Mouse (Mus musculus) liver, embryonic 16.5 days (tissue): ENCODE measurements around the gene Uqcrc1. TPM values are rescaled to one million over a fixed set of nuclear protein-coding genes. Genes with fewer than 3 reads are reported as not detected.

Experiments
- ATAC-seq: fragments of 200-750 bp; cut with Nextera tagmentation; 2 replicates; pipeline ENCODE4 v1.8.0; 2017; ENCODE audit warnings: low read depth, mild to moderate bottlenecking, moderate number of reproducible peaks, moderate library complexity
- H3K27ac ChIP-seq: fragments of 300-500 bp; sonication (generic); 2 replicates; pipeline ENCODE4 v1.5.1; 2014; ENCODE audit warnings: mild to moderate bottlenecking, low read length
- H3K27me3 ChIP-seq: fragments of 300-500 bp; sonication (generic); 2 replicates; pipeline ENCODE4 v1.6.1; 2014; ENCODE audit warnings: low read depth, low read length, mixed read lengths; ENCODE audit not compliant: control insufficient read depth, insufficient read depth
- H3K36me3 ChIP-seq: fragments of 300-500 bp; sonication (generic); 2 replicates; pipeline ENCODE4 v1.6.1; 2014; ENCODE audit warnings: mild to moderate bottlenecking; ENCODE audit not compliant: control insufficient read depth, insufficient read depth
- H3K4me1 ChIP-seq: fragments of 300-500 bp; sonication (generic); 2 replicates; pipeline ENCODE4 v1.6.1; 2014; ENCODE audit warnings: low read depth, low read length, mixed read lengths; ENCODE audit not compliant: control insufficient read depth
- H3K4me2 ChIP-seq: fragments of 300-500 bp; sonication (generic); 2 replicates; pipeline ENCODE4 v1.6.1; 2014; ENCODE audit warnings: low read depth, low read length, mixed read lengths
- H3K4me3 ChIP-seq: fragments of 300-500 bp; sonication (generic); 2 replicates; pipeline ENCODE4 v1.5.1; 2014; ENCODE audit warnings: low read depth, mild to moderate bottlenecking, low read length
- H3K9ac ChIP-seq: fragments of 300-500 bp; sonication (generic); 2 replicates; pipeline ENCODE4 v1.6.1; 2014; ENCODE audit warnings: low read depth, low read length
- H3K9me3 ChIP-seq: fragments of 300-500 bp; sonication (generic); replicated peaks from 2 replicates; pipeline ENCODE4 v1.6.1; 2016; ENCODE audit warnings: low read length; ENCODE audit not compliant: control insufficient read depth
- WGBS: fragments of 180-500 bp; shearing (Covaris S2); extraction: QIAGEN DNeasy Blood & Tissue Kit; methylation state at CpG from one replicate; pipeline ENCODE4 v1.1.7; 2014; ENCODE audit not compliant: insufficient replicate concordance; 5-methylcytosine and 5-hydroxymethylcytosine counted together
- polyA plus RNA-seq: library from polyadenylated mRNA; unstranded; fragments of >200 nt; fragmentation: Nextera tagmentation; extraction: Ambion mirVana; gene quantifications from 2 replicates; pipeline ENCODE4 v1.2.1, GENCODE M21; 2015

Uqcrc1 gene
- polyA plus RNA-seq, 1 experiment from 2014 or later = 310 TPM

DNA sequence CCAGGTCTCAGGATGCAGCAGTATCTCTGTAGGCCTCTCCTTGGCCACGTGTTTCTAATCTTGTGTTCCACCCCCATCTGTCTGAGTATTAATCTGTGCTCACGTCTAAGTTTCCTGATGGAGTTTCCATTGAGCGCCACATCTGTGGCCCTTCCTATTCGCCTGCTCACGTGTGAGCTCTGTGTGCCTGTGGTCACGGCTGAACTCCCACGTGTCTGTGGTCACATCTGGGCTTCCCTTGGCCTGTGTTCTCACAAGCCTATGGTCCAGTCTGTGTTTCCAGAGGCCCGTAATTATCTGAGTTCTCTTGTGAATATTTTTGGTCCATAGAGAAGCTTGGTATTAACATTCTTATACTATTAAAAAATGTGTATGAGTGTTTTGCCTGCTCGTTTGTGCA lies 40.0 kb downstream of the Uqcrc1 start:
- Histone ChIP-seq H3K4me1 (no peaks in the 10 kb centered on the region), H3K9me3 (no peaks in the 10 kb centered on the region), H3K27ac (no peak overlapping the region), H3K27me3 (no peaks in the 10 kb centered on the region), H3K4me2 (no peak overlapping the region), H3K36me3 (no peaks in the 10 kb centered on the region), H3K4me3 (no peak overlapping the region), H3K9ac (no peak overlapping the region)
- ATAC-seq = no peak
- WGBS = 54% methylated on average over 9 of the region's 9 CpGs

DNA sequence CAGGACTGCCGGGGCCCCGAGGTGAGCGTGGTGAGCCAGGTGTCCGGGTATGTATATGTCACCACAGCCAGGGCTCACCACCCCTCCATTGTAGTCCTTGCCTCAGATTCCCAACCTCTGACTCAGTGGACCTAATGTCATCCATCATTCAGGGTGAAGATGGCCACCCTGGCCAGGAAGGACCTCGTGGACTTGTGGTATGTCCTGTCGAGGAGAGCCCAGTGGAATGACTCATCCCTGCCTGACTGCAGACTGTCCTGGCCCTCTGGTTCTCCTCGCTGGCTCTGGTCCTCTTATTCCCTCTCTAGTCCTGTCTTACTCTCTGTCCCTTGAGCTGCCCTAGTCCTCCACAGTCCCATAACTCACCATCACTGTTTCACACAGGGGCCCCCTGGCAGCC lies 41.5 kb downstream of the Uqcrc1 start:
- no peak for ATAC-seq
- 49% methylated on average over 7 of the region's 7 CpGs for WGBS
- Histone ChIP-seq H3K9ac (no peak overlapping the region), H3K27ac (no peak overlapping the region), H3K36me3 (no peaks in the 10 kb centered on the region), H3K4me3 (no peak overlapping the region), H3K4me1 (peaks cover 2% of the 10 kb centered on the region), H3K4me2 (no peak overlapping the region), H3K27me3 (no peaks in the 10 kb centered on the region), H3K9me3 (no peaks in the 10 kb centered on the region)

DNA sequence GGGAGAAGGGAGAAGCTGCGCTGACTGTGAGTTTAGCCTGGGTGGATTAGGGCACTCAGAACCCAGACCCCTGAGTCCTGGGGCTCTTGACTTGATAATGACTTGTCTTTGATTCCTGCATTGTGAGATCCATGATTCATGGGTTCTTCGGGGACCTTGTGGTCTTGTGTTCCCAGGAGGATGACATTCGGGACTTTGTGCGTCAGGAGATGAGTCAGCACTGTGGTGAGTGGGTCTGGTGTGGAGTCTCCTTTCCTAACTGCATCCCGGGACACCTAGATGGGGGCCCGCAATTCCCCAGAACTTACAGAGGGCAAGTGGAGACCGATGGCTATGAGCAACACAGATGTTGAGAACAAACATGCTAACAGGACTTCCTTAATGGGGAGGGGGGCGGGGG lies 46.1 kb downstream of the Uqcrc1 start:
- Histone ChIP-seq H3K4me1 (peaks cover 8% of the 10 kb centered on the region), H3K4me2 (no peak overlapping the region), H3K9me3 (no peaks in the 10 kb centered on the region), H3K27ac (no peak overlapping the region), H3K9ac (no peak overlapping the region), H3K4me3 (no peak overlapping the region), H3K36me3 (no peaks in the 10 kb centered on the region), H3K27me3 (no peaks in the 10 kb centered on the region)
- ATAC-seq = no peak
- 56% methylated on average over 8 of the region's 8 CpGs for WGBS

GRCm38 (mm10) chr9:108983209-108983608 lies 46.8 kb downstream of the Uqcrc1 start:
- H3K4me1 ChIP-seq = peaks cover 14% of the 10 kb centered on the region
- no peaks in the 10 kb centered on the region for H3K9me3 ChIP-seq
- H3K4me2 ChIP-seq = no peak overlapping the region
- H3K36me3 ChIP-seq = no peaks in the 10 kb centered on the region
- WGBS = 25% methylated on average over 9 of the region's 9 CpGs
- no peak overlapping the region for H3K4me3 ChIP-seq
- no peak overlapping the region for H3K9ac ChIP-seq
- no peaks in the 10 kb centered on the region for H3K27me3 ChIP-seq
- no peak overlapping the region for H3K27ac ChIP-seq
- ATAC-seq = peak; percentile 78

- Histone ChIP-seq H3K27me3 (no peaks in the 10 kb centered on the region), H3K27ac (no peak within 1 kb of the TSS), H3K4me3 (no peak within 1 kb of the TSS), H3K36me3 (no peaks in the 10 kb centered on the region), H3K9ac (no peak within 1 kb of the TSS), H3K4me1 (peaks cover 14% of the 10 kb centered on the region), H3K9me3 (no peaks in the 10 kb centered on the region), H3K4me2 (no peak within 1 kb of the TSS)
- WGBS = 66% methylated on average over 4 of the region's 4 CpGs
- no peak for ATAC-seq
Measured at GRCm38 (mm10) chr9:108985710-108986109, 49.3 kb downstream of the Uqcrc1 start, which contains the start of gene Ucn2. TSS of gene Ucn2 (plus strand) at chr9:108986010.

DNA sequence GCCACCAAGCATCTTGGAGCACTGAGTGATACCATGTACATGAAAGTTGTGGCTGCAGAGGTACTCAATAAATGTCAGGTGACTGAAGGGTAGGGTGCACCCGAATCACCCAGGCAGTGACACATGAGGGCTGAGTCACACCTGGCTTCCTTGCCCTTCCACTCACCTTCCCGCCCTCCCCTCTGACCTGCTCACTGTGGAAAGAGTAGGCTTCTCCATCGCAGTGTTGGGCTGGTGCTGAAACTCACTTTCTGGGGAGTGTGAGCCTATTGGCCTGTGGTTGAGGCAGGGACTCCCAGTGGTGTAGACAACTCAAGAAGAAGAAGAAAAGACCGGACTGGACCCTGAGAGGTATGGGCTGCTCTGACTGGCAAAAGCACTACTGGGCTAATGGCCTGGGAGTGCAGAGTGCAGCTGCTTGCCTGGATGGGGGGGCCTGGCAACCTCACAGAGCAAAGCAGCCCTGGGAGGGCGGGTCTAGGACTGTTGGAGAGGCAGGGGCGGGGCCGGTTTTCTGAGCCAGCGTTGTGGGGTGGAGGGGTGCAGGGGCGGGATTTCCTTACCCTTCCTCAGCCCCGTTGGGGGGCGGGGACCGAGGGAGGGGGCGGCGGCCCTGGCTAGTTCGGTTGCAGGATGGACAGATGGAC lies 51.4 kb downstream of the Uqcrc1 start:
- no peak for ATAC-seq
- no peak overlapping the region for H3K4me3 ChIP-seq
- H3K27ac ChIP-seq = no peak overlapping the region
- no peaks in the 10 kb centered on the region for H3K27me3 ChIP-seq
- no peaks in the 10 kb centered on the region for H3K9me3 ChIP-seq
- H3K36me3 ChIP-seq = no peaks in the 10 kb centered on the region
- no peak overlapping the region for H3K9ac ChIP-seq
- H3K4me1 ChIP-seq = peaks cover 29% of the 10 kb centered on the region
- no peak overlapping the region for H3K4me2 ChIP-seq
- 18% methylated on average over 15 of the region's 15 CpGs for WGBS

GRCm38 (mm10) chr9:108989802-108990461 lies 53.5 kb downstream of the Uqcrc1 start:
- no peaks in the 10 kb centered on the region for H3K36me3 ChIP-seq
- no peak for ATAC-seq
- 57% methylated on average over 4 of the region's 4 CpGs for WGBS
- no peak overlapping the region for H3K4me2 ChIP-seq
- no peak overlapping the region for H3K27ac ChIP-seq
- no peak overlapping the region for H3K4me3 ChIP-seq
- H3K9me3 ChIP-seq = no peaks in the 10 kb centered on the region
- no peaks in the 10 kb centered on the region for H3K27me3 ChIP-seq
- no peak overlapping the region for H3K9ac ChIP-seq
- peaks cover 22% of the 10 kb centered on the region for H3K4me1 ChIP-seq

GRCm38 (mm10) chr9:108990462-108990820 lies 54.0 kb downstream of the Uqcrc1 start:
- Histone ChIP-seq H3K4me1 (peaks cover 24% of the 10 kb centered on the region), H3K4me2 (no peak overlapping the region)

DNA sequence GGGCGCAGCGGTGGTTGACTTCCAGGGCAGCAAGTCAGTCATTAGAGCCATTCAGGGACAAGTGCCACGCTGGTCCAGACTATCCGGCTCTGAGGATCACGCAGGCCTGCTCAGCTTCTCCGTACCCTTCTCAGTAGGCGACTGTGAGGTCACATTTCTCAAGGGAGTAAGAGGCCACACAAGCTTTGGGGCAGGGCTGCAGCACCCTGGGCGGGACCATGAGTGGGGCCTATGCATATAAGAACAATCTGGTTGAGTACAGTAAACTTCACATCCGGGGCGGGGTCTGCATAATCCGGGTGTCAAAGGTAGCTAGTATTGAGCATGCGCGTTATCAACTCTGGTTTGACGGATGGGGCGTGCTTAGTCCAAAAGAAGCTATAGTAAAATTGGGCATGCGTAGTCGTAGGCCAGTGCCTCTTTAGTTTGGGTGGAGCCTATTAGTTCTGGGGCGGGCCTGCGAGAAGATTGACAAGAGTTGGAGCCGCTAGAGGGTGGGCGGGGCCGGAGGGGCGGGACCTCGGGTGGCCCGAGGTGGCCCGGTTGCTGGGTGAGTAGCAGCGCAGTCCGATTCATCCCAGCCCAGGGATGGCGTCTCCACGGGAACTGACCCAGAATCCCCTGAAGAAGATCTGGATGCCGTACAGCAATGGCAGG lies 55.1 kb downstream of the Uqcrc1 start, which contains the start of gene Pfkfb4:
Pfkfb4 (plus strand) TSS at position 351 of the 657 bp plus-strand sequence.
- H3K4me3 ChIP-seq = peak within 1 kb of the TSS; percentile 66
- H3K4me2 ChIP-seq = peak within 1 kb of the TSS; percentile 90
- WGBS = 2% methylated on average over 31 of the region's 31 CpGs
- H3K27me3 ChIP-seq = no peaks in the 10 kb centered on the region
- peaks cover 31% of the 10 kb centered on the region for H3K4me1 ChIP-seq
- ATAC-seq = peak; percentile 93
- peak within 1 kb of the TSS; percentile 61 for H3K9ac ChIP-seq
- H3K9me3 ChIP-seq = no peaks in the 10 kb centered on the region
- H3K36me3 ChIP-seq = no peaks in the 10 kb centered on the region
- peak within 1 kb of the TSS; percentile 80 for H3K27ac ChIP-seq

More at GRCm38 (mm10) chr9:108990462-108990820, 54.0 kb downstream of the Uqcrc1 start:
- Histone ChIP-seq H3K27ac (no peak overlapping the region), H3K4me3 (no peak overlapping the region), H3K27me3 (no peaks in the 10 kb centered on the region), H3K9me3 (no peaks in the 10 kb centered on the region), H3K9ac (no peak overlapping the region), H3K36me3 (no peaks in the 10 kb centered on the region)
- no peak for ATAC-seq
- 67% methylated on average over 7 of the region's 7 CpGs for WGBS
